Mouse (Mus musculus): Measurements from ENCODE around the gene Gm4491. TPM values are rescaled to one million over a fixed set of nuclear protein-coding genes. Genes with fewer than 3 reads are reported as not detected.

Gene Gm4491
- polyA plus RNA-seq (2015; fragmentation: Nextera tagmentation; extraction: Ambion mirVana), result not detected in 2 replicates

GRCm38 (mm10) chr14:57115823-57116544 lies at the start of gene Gm4491:
Gm4491 (minus strand) TSS chr14:57115883.
- H3K4me1 ChIP-seq, result peaks cover 10% of the 10 kb centered on the region
- H3K9ac ChIP-seq, result no peak within 1 kb of the TSS
- peak; percentile 88 for ATAC-seq
- H3K9me3 ChIP-seq (replicated peaks), result no peaks in the 10 kb centered on the region
- H3K27ac ChIP-seq, result no peak within 1 kb of the TSS
- no peaks in the 10 kb centered on the region for H3K36me3 ChIP-seq (ENCODE audit: poor library complexity, severe bottlenecking)
- H3K4me3 ChIP-seq, result no peak within 1 kb of the TSS
- H3K4me2 ChIP-seq, result peak within 1 kb of the TSS; percentile 45
- peaks cover 3% of the 10 kb centered on the region; the same call in 1 of the 2 replicates for H3K27me3 ChIP-seq
- 4% methylated on average over 13 of the region's 13 CpGs for WGBS

DNA sequence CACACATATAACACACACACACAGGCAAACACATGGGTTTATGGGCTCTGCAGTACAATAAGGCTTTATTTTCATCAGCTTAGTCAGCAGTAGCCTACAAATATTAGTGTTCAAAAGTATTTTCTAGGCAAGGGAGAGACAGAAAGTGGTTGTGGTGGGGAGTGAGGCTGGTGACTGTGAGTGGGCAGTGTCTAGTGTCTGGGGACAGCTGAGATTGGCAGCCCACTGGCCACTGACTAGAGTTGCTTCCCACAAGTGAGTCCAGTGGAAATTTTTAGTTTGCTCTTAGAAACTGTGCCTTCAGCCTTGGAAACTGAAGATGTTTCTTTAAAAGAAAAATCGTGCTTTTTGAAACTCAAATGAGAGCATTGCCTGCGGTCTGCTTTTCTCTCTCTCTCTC lies 46.1 kb upstream of the Gm4491 start:
- Histone ChIP-seq H3K4me3 (no peak overlapping the region), H3K9me3 (replicated peaks) (no peaks in the 10 kb centered on the region), H3K9ac (no peak overlapping the region), H3K27me3 (no peaks in the 10 kb centered on the region), H3K36me3 (ENCODE audit: poor library complexity, severe bottlenecking) (no peaks in the 10 kb centered on the region), H3K27ac (no peak overlapping the region), H3K4me1 (no peaks in the 10 kb centered on the region), H3K4me2 (no peak overlapping the region)
- no peak for ATAC-seq
- WGBS, result 72% methylated on average over 2 of the region's 2 CpGs

DNA sequence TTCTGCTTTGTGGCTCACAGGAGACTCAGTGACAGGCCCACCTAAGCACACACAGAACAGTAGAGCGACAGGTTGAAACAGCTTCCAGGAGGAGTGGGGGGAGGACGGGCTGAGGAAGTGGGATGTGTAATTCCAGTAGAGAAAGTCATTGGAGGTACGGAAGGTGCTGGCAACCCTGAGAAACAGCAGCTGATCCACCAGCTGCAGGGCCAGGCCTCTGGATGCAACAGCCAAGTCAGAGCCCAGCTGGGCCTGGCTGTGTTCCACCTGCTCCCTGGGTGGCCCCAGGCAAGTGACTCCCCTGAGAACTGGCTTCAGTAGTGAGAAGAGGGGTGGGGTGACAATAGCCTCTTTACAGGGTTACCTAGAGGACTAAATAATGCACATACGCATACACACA lies 45.5 kb upstream of the Gm4491 start:
- Histone ChIP-seq H3K27ac (no peak overlapping the region), H3K9ac (no peak overlapping the region), H3K4me2 (no peak overlapping the region), H3K4me3 (no peak overlapping the region), H3K27me3 (no peaks in the 10 kb centered on the region), H3K36me3 (ENCODE audit: poor library complexity, severe bottlenecking) (no peaks in the 10 kb centered on the region), H3K4me1 (no peaks in the 10 kb centered on the region), H3K9me3 (replicated peaks) (no peaks in the 10 kb centered on the region)
- ATAC-seq, result no peak
- WGBS, result 76% methylated on average over 4 of the region's 4 CpGs

DNA sequence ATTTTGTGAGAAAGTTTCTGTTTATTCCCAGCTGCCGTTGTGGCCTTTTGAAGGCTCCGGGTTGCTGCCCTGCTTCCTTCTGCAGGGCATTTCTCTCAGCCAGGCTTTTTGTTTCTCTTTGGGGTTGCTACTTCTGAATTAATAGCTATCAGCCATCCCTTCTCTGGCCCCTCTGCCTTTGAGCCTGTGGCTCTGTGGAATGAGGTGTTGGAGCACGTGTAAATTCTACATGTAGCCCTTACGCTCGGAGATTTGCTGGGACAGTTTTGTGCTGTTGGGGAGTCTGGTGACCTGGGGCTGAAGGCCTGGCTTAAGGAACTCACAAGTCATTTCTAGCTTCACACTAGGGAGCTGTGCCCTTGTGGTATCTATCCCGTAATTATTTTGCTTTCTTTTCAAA lies 39.2 kb upstream of the Gm4491 start:
- WGBS, result 45% methylated on average over 6 of the region's 6 CpGs
- H3K9me3 ChIP-seq (replicated peaks), result no peaks in the 10 kb centered on the region
- ATAC-seq, result no peak
- H3K4me3 ChIP-seq, result no peak overlapping the region
- no peak overlapping the region for H3K9ac ChIP-seq
- no peak overlapping the region for H3K4me2 ChIP-seq
- no peaks in the 10 kb centered on the region for H3K36me3 ChIP-seq (ENCODE audit: poor library complexity, severe bottlenecking)
- H3K27ac ChIP-seq, result no peak overlapping the region
- no peaks in the 10 kb centered on the region for H3K27me3 ChIP-seq
- no peaks in the 10 kb centered on the region for H3K4me1 ChIP-seq

GRCm38 (mm10) chr14:57145741-57146140 lies 30.1 kb upstream of the Gm4491 start:
- WGBS, result 70% methylated on average over 4 of the region's 4 CpGs
- no peak for ATAC-seq
- no peaks in the 10 kb centered on the region for H3K36me3 ChIP-seq (ENCODE audit: poor library complexity, severe bottlenecking)
- H3K27ac ChIP-seq, result no peak overlapping the region
- no peaks in the 10 kb centered on the region for H3K9me3 ChIP-seq (replicated peaks)
- no peaks in the 10 kb centered on the region for H3K4me1 ChIP-seq
- no peak overlapping the region for H3K4me2 ChIP-seq
- no peak overlapping the region for H3K9ac ChIP-seq
- H3K4me3 ChIP-seq, result no peak overlapping the region
- H3K27me3 ChIP-seq, result no peaks in the 10 kb centered on the region

DNA sequence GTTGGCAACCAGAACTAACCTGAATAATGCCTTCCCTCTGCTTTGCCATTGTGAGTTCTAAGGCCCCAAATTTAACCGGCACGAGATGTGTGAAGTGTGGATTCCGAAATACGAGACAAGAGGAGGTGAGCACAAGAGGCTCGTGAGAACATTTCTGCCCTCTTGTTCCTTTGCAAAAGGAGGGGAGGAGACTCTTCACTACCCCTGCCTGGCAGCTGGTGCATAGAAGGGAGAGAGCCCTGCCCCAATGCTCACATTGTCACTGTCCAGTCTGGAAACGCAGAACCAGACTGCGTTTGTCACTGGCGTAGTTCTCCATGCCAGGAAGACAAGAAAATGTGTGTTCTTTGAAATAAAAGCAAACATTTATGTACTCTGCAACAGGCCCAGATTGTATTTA lies 19.6 kb upstream of the Gm4491 start:
- H3K36me3 ChIP-seq (ENCODE audit: poor library complexity, severe bottlenecking), result no peaks in the 10 kb centered on the region
- H3K9ac ChIP-seq, result no peak overlapping the region
- H3K4me1 ChIP-seq, result peaks cover 9% of the 10 kb centered on the region
- H3K4me3 ChIP-seq, result no peak overlapping the region
- no peak for ATAC-seq
- no peak overlapping the region for H3K27ac ChIP-seq
- WGBS, result 54% methylated on average over 8 of the region's 8 CpGs
- H3K4me2 ChIP-seq, result no peak overlapping the region
- no peaks in the 10 kb centered on the region for H3K9me3 ChIP-seq (replicated peaks)
- peaks cover 41% of the 10 kb centered on the region for H3K27me3 ChIP-seq

DNA sequence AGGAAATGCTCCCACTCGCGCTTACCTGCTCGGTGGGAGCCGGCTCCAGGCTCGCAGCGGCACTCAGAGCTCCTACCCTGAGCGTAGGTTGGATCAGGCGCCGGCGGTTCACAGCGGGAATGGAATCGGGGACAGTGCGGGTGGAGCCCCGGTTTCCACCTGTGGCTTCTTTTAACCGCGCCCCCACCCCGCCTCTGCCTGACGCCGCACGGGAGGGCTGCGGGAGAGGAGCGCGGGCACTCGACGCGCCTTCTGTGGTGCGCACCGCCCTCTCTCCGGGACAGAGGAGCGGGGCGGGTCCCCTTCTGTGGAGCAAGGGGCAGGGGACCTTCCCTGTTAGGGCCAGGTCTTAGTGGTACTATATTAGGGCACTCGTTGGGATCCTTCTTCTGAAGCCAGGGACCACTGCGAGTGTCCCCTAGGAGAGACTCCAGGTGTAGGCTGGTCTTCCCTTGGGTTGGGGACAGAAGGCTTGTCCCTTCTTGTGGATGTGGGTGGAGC lies 17.5 kb upstream of the Gm4491 start, which contains the start of gene Gjb6:
Gene Gjb6 (minus strand): TSS at position 451 of the 501 bp plus-strand sequence.
- 2% methylated on average over 33 of the region's 33 CpGs for WGBS
- H3K27ac ChIP-seq, result no peak within 1 kb of the TSS
- peaks cover 41% of the 10 kb centered on the region for H3K27me3 ChIP-seq
- H3K4me3 ChIP-seq, result peak within 1 kb of the TSS; percentile 40
- 0 out of 2 replicates have a peak, but pooled peaks have one; percentile 36 for ATAC-seq
- 0 out of 2 replicates have a peak within 1 kb of the TSS, but pooled peaks have one; percentile 34 for H3K9ac ChIP-seq
- peak within 1 kb of the TSS; percentile 79 for H3K4me2 ChIP-seq
- H3K4me1 ChIP-seq, result peaks cover 9% of the 10 kb centered on the region
- H3K9me3 ChIP-seq (replicated peaks), result no peaks in the 10 kb centered on the region
- no peaks in the 10 kb centered on the region for H3K36me3 ChIP-seq (ENCODE audit: poor library complexity, severe bottlenecking)

DNA sequence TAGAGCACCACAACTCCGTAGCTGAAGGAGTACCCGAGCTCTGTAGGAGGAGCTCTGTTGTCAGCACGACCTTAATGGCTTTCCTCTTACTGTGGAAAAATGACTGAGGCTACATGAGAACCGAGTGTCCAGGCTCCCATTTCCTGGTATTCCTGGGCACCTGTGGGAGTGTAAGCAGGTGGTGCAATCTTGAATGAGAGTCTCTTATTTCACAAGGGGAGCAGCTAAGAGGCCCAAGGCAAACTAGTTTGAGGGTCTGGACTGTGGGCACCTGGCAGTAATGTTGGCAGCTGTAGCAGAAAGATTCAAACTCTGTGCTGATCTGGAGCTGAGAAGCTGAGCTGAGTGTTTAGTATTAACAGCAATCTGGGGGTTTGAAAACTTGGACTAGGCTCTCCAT lies 11.7 kb upstream of the Gm4491 start:
- ATAC-seq, result no peak
- no peaks in the 10 kb centered on the region for H3K9me3 ChIP-seq (replicated peaks)
- 78% methylated on average over 4 of the region's 4 CpGs for WGBS

GRCm38 (mm10) chr14:57122295-57122694 lies 6.6 kb upstream of the Gm4491 start:
- WGBS, result 84% methylated on average over 7 of the region's 7 CpGs

More for the DNA sequence above, 11.7 kb upstream of the Gm4491 start:
- Histone ChIP-seq H3K4me2 (no peak overlapping the region), H3K27ac (no peak overlapping the region), H3K27me3 (peaks cover 12% of the 10 kb centered on the region), H3K4me3 (no peak overlapping the region), H3K4me1 (no peaks in the 10 kb centered on the region), H3K36me3 (ENCODE audit: poor library complexity, severe bottlenecking) (no peaks in the 10 kb centered on the region), H3K9ac (no peak overlapping the region)

DNA sequence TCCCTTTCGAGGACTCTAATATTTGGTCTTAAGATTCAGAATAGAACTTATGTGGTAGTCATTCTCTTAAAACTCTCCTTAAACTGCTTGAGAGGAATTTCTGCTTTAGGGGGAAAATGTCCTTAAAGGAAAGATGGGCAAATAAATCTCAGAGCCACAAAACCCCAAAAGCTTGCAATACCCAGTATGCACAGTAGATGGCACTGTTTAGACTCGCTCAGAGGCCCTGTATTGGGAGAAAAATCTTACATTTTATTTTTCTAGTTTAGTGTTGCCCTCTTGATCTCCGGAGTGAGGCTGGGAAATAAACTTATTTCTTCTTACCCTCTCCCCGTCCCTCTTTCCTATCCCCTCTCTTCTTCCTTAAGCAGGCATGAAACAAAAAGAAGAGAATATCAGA lies 6.5 kb downstream of the Gm4491 start:
- 11% methylated on average over 4 of the region's 4 CpGs for WGBS
- H3K9ac ChIP-seq, result no peak overlapping the region
- H3K36me3 ChIP-seq (ENCODE audit: poor library complexity, severe bottlenecking), result no peaks in the 10 kb centered on the region
- H3K4me3 ChIP-seq, result no peak overlapping the region
- H3K4me1 ChIP-seq, result peaks cover 8% of the 10 kb centered on the region
- no peak overlapping the region for H3K4me2 ChIP-seq
- no peak for ATAC-seq
- peaks cover 39% of the 10 kb centered on the region for H3K27me3 ChIP-seq
- no peak overlapping the region for H3K27ac ChIP-seq
- H3K9me3 ChIP-seq (replicated peaks), result no peaks in the 10 kb centered on the region

More at GRCm38 (mm10) chr14:57122295-57122694, 6.6 kb upstream of the Gm4491 start:
- H3K9ac ChIP-seq, result no peak overlapping the region
- no peaks in the 10 kb centered on the region for H3K4me1 ChIP-seq
- H3K4me2 ChIP-seq, result no peak overlapping the region
- H3K4me3 ChIP-seq, result no peak overlapping the region
- H3K9me3 ChIP-seq (replicated peaks), result no peaks in the 10 kb centered on the region
- no peak for ATAC-seq
- no peaks in the 10 kb centered on the region for H3K36me3 ChIP-seq (ENCODE audit: poor library complexity, severe bottlenecking)
- no peak overlapping the region for H3K27ac ChIP-seq
- 0 out of 2 replicates have a peak, but pooled peaks cover 3% of the 10 kb centered on the region for H3K27me3 ChIP-seq

DNA sequence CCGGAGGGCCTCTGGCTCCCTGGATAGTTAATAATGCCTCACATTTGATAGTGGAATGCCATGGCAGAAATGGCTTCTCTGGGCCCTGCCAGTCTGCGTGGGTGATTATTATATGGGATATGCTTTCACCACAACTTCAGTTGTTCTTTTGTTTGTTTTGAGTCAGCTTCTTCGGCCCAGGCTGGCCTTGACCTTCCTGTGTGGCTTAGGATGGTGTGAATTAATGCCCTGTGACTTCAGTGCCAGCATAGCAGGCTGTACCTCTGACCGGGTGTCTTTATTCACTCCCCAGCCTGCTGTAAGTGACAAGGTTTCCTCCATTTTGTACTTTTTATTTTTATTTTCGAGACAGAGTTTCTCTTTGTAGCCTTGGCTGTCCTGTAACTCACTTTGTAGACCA lies 7.8 kb downstream of the Gm4491 start:
- H3K4me3 ChIP-seq, result no peak overlapping the region
- peaks cover 52% of the 10 kb centered on the region for H3K27me3 ChIP-seq
- WGBS, result 67% methylated on average over 5 of the region's 5 CpGs
- H3K4me2 ChIP-seq, result no peak overlapping the region
- ATAC-seq, result no peak
- H3K27ac ChIP-seq, result no peak overlapping the region
- H3K9me3 ChIP-seq (replicated peaks), result no peaks in the 10 kb centered on the region
- H3K9ac ChIP-seq, result no peak overlapping the region
- H3K36me3 ChIP-seq (ENCODE audit: poor library complexity, severe bottlenecking), result no peaks in the 10 kb centered on the region
- peaks cover 16% of the 10 kb centered on the region for H3K4me1 ChIP-seq

GRCm38 (mm10) chr14:57107091-57107490 lies 8.6 kb downstream of the Gm4491 start:
- Histone ChIP-seq H3K9me3 (replicated peaks) (no peaks in the 10 kb centered on the region), H3K36me3 (ENCODE audit: poor library complexity, severe bottlenecking) (no peaks in the 10 kb centered on the region), H3K4me3 (no peak overlapping the region), H3K27me3 (peaks cover 60% of the 10 kb centered on the region), H3K9ac (no peak overlapping the region), H3K4me1 (peaks cover 16% of the 10 kb centered on the region), H3K4me2 (no peak overlapping the region), H3K27ac (no peak overlapping the region)
- 76% methylated on average over 8 of the region's 8 CpGs for WGBS
- no peak for ATAC-seq

Data from forebrain, embryonic 13.5 days (tissue).